Mouse (Mus musculus) right cerebral cortex, postnatal 4 days (tissue): Measurements from ENCODE around the gene Pde4c.

Experiments
- DNase-seq: peaks from one replicate; pipeline ENCODE4 v3.0.0-alpha.2; 2022

Gene Pde4c

DNA sequence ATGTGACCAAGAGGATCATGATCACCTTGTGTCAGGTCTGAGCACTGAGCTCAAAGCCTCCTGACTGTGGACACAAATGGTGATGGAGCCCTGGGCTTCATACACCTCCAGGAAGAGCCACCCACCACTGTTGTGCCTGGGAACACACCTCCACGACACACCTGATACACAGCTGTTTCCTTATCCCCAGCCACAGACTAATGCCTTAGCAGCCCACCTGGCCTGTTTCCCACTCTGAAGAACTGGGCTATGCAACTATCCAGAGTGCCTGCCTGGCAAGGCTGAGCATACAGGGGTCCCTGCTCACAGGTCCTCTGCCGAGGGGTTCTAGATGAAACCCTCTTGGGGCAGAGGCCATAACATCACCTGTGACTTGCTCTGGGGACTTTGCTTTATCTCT, 70.7 kb downstream of the Pde4c start:
- DNase-seq, result no peak

DNA sequence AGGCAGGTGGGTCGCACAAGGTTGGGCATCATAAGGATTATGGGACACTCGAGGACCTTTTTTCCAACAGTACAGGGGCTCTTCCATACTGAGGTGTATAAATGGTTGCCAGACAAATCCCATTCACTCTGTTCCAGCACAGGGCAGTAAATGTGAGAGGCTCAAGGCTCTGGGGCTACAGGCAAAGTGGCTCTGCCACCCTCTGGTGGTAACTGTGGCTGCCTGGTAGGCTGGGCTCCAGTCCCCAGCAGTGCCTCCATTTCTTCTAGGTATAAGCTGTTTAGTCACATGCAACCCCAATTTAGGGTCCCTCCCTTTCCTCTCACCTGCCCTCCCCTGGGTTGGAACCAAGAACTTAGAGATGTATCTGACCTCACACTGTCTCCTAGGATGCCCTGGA, 71.8 kb downstream of the Pde4c start:
- no peak for DNase-seq

DNA sequence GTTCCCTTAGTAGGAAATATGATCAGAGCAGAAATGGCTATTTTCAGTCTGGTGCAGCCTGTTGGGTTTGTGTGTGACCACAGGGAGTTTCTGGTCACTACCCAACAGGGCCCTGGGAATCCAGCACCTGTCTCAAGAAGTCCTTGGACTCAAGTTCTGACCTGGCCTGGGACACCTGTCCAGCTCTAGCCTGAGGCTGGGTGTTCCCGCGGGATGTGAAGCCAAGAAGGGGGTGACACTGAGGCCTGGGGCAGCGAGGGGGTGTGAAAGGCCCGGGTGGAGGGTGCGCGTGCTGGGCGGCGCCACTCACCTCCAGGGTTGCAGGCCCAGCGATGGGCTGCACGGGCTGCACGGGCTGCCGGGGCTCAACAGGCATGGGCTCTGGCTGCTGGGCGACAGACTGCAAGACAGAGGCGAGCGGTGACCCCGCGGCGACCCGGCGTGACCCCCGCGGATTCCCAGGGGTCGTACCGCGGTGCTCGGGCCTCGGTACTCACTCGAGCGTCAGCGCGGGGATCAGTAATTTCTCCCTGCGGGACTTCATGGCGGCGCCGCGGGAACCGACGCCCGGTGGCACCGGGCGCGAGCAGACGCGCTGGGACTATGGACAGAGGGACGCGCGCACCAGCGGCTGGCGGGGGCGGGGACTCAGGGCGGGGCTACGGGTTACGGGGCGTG, 73.0 kb downstream of the Pde4c start:
- DNase-seq, result peak; percentile 83

DNA sequence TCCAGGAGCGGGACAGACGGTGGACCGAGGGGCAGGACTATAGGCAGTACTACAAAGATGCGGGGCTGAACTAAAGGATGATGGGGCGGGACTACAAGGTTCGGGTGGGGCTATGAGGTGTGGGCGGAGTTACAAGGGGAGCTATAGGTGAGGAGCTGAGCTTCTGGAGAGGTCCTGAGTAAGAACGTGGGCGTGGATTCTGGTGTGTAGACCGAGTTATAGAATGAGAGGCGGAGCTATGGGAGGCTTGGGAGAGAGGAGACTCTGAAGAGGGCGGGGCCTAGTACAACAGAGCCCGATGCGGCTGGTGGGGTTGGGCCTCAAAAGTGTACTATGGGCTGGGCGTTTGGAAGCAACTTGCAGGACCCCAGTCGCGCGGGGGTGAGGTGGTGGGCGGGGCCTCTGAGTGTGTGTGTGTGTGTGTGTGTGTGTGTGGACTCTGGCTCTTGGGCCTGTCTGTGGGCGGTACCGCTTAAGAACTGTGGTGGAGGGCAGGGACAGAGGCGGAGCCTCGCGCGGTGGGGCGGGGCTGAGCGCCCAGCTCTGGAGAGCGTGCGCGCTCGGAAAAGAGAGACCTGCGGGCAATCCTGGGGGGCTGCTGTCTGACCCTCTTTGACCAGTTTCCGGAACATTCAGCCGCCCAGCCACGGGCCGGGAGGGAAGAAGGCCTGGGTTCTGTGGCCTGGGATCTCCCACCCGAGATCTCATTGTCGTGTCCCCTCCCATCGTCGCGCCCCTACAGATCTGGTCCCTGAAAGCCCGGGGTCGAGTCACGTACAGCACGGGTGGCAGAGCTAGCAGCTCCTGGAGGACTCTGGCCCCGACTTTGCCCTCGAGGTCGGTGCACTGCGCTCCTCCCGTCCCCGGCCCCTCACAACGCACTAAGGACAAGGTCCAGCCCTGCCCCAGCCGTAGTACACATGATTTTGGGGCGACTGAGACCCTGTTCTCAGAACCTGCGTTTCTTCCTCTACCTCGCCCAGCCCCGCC, 73.9 kb downstream of the Pde4c start:
- peak; percentile 77 for DNase-seq

DNA sequence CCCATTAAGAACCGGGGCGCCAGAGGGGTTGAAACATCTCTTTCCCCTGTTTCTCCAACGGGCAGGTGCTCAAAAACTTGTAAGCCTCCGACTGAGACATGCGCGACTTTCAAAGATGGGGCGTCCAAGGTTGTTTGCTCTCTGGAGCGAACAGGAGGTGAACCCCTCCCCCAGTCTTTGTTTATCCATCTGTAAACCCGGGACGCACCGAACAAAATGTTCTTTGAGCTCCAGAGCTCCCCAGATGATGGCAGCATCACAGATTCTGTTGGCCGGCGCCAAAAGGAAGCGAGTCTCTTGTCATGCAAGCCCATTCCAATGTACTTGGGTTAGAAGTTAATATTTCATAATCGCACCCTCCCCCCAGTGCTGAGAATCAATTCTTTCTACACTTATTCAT, 74.8 kb downstream of the Pde4c start:
- DNase-seq, result no peak

DNA sequence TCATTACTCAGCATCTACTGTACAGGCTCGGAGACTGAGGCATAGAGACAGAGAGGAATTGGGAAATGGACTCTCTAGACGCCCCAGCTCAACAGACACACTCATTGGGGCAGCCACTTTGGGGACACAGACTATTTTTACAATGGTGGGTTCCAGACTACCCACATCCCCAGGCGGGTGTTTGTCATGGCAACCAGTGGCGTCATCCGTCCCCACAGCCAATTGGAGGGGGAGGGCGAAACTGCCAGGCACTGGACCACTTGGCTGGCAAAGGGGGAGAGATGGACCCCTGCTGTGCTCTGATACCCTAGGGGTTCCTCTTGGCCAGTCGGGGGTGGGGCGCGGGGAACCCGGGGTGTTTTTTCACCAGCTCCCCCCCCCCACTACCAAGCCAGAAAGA, 77.1 kb downstream of the Pde4c start:
- no peak for DNase-seq
